Mouse (Mus musculus) kidney, adult 2 months (tissue): Measurements from ENCODE around the gene Ecm2.

Experiments
- CTCF ChIP-seq: fragments of 200-500 bp; conservative IDR thresholded peaks from 2 replicates; pipeline ENCODE4 v1.5.1; 2011; ENCODE audit warnings: low read depth, mild to moderate bottlenecking, control low read depth, low read length, moderate library complexity, mixed read lengths; ENCODE audit not compliant: insufficient read depth, insufficient read length
- POLR2A ChIP-seq: fragments of 200-500 bp; IDR thresholded peaks from one replicate; pipeline ENCODE4 v1.6.1; 2011; ENCODE audit warnings: low read depth, low read length, control low read depth

DNA sequence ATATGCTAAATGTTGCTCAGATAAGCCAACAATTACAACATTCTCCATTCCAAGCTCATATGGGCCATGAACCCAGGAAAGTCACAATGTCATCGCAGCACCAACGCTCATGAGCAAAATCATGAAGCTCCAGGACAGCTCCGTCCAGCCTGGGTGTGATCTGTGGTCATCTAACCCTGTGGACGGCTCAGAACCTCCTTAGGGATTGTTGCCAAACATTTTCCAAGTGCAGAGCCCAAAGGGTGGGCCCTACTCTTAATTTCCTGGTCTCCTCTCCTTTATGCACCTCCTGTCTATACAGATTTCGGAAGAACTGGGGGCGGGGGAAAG is 32.0 kb upstream of the Ecm2 start:
- TF ChIP-seq CTCF, result no peak
- TF ChIP-seq POLR2A, result no peak
